Mouse (Mus musculus): ENCODE measurements around the gene Mdga2.

DNA sequence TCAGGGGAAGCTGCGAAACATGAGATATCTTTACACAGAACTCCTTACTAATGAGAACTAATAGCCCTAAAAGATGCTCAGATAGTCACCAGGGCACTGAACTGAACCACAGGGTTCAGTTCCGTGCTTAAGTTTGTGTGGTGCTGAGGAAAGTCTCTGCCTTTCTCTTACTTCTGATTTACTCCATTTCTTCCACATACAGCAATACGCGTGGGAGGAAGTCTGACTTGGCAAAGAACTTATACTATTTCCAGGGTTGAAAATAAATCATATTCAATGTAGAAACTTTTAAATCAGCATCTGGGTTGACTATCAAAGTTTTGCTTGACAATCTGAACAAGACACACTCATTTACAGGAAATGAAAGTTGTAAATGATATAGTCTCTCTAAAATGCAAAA lies 180.5 kb downstream of the Mdga2 start:
- TF ChIP-seq POLR2A (IDR thresholded peaks at IDR 0.05; ENCODE audit: insufficient read depth, low read length): no peak
- no peak for TF ChIP-seq CTCF (IDR thresholded peaks at IDR 0.05; ENCODE audit: low read depth, low read length)
- TF ChIP-seq EP300 (IDR thresholded peaks at IDR 0.05; ENCODE audit: insufficient read depth, low read depth, low read length): no peak

Measured in ES-Bruce4 (cell line).